Mouse (Mus musculus) activated CD4-positive, CD25-positive, alpha-beta regulatory T cell, adult 9 weeks (primary cell): ENCODE results near the gene Gm4498. TPM values are rescaled to one million over a fixed set of nuclear protein-coding genes. Genes with fewer than 3 reads are reported as not detected.

Source experiments
- polyA plus RNA-seq: library from polyadenylated mRNA; unstranded; fragments of 100-300 nt; shearing (Covaris generic); gene quantifications from one replicate; pipeline ENCODE4 v1.2.1, GENCODE M21; 2017

Gene Gm4498
- not detected for polyA plus RNA-seq

GRCm38 (mm10) chr7:20233728-20234127, at the start of gene Gm4498:
Gene Gm4498, minus strand, starts transcription at chr7:20233828.

DNA sequence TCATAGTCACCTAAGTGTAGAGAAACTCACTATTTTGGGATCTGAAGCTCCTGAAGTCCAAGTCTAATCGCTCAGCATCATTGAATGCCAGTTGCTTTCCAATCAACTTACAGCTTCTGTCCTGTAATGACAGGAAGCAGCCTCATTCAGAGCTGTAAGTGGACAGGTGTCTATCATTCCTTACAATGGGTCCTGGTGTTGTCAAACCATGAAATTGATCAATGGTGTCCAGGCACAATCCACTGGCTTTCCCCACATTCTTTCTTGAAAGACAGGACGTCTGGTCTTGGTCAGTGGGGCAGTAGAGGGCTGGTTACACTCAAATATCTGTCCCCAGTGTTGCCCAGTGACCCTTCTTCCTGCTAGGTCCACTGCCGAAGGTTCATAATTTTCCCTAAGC, 29.1 kb upstream of the Gm4498 start, which contains the start of gene Gm5890:
Gene Gm5890 (minus strand): TSS at position 101 of the 400 bp plus-strand sequence.

DNA sequence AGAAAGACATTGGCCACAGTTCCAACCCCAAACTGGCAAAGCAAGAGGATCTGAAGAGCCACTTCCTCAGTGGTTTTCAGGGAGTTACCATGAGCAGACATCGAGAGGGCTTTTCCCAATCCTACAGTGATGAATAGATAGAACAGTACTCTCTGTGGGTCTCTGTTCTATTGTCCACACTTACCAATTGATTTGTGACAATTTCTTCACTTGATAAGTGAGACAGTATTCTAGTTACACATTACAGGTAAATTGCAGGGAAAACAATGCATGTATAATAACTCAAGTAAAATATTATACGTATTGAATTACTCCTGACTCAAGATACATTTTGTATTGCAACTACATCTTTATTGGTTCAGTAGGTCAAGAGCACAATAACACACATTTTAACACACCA, 28.1 kb downstream of the Gm4498 start, which contains the start of gene Gm6164:
Gene Gm6164 (minus strand): TSS at position 101 of the 400 bp plus-strand sequence.

DNA sequence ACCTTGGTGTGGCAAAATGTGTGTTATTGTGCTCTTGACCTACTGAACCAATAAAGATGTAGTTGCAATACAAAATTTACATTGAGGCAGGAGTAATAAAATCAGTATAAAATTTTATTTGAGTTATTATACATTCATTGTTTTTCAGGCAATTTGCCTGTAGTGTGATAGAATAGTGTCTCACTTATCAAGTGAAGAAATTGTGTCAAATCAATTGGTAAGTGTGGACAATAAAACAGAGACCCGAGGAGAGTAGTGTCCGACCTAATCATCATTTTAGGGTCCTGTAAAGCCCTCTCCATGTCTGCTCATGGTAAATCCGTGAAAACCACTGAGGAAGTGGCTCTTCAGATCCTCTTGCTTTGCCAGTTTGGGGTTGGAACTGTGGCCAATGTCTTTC, 40.2 kb downstream of the Gm4498 start, which contains the start of gene Vmn1r95:
Gene Vmn1r95 (plus strand): TSS at position 301 of the 400 bp plus-strand sequence.

Other genes starting within 250 kb of the Gm4498 start
- not detected for gene Nlrp9b, start 242.4 kb downstream of the Gm4498 start, polyA plus RNA-seq
- not detected for gene Vmn1r91, start 134.1 kb downstream of the Gm4498 start, polyA plus RNA-seq
- not detected for gene Gm16442, start 111.2 kb downstream of the Gm4498 start, polyA plus RNA-seq
- gene Vmn1r93, start 94.7 kb downstream of the Gm4498 start, polyA plus RNA-seq = not detected
- not detected for gene Vmn1r94, start 65.5 kb downstream of the Gm4498 start, polyA plus RNA-seq
- gene Vmn1r95, start 40.1 kb downstream of the Gm4498 start, polyA plus RNA-seq = not detected
- gene Gm6164, start 28.2 kb downstream of the Gm4498 start, polyA plus RNA-seq = not detected
- gene Gm5890, start 29.0 kb upstream of the Gm4498 start, polyA plus RNA-seq = not detected
- gene Gm4133, start 100.2 kb upstream of the Gm4498 start, polyA plus RNA-seq = not detected
- not detected for gene Gm5728, start 141.6 kb upstream of the Gm4498 start, polyA plus RNA-seq
- gene Vmn1r100, start 184.1 kb upstream of the Gm4498 start, polyA plus RNA-seq = not detected
- not detected for gene Vmn1r101, start 208.8 kb upstream of the Gm4498 start, polyA plus RNA-seq
- gene Gm10670, start 241.1 kb upstream of the Gm4498 start, polyA plus RNA-seq = not detected